Mouse (Mus musculus): ENCODE data around the gene Slc36a4. TPM values are rescaled to one million over a fixed set of nuclear protein-coding genes. Genes with fewer than 3 reads are reported as not detected.

Slc36a4 gene
- polyA plus RNA-seq, 1 experiment from 2014 or later: 21.7 TPM

GRCm38 (mm10) chr9:15693847-15694246 is 15.7 kb upstream of the Slc36a4 start:
- Histone ChIP-seq H3K4me2 (ENCODE audit: low read depth) (no peak overlapping the region), H3K9ac (ENCODE audit: low read length) (no peak overlapping the region), H3K4me3 (ENCODE audit: low read depth, low read length) (no peak overlapping the region), H3K27me3 (ENCODE audit: control insufficient read depth, insufficient read depth, low read length) (no peaks in the 10 kb centered on the region), H3K27ac (ENCODE audit: low read depth, low read length) (no peak overlapping the region), H3K4me1 (ENCODE audit: control insufficient read depth, insufficient read depth, low read length) (no peaks in the 10 kb centered on the region), H3K36me3 (ENCODE audit: control insufficient read depth, insufficient read depth, low read length) (no peaks in the 10 kb centered on the region), H3K9me3 (ENCODE audit: control insufficient read depth, low read length) (no peaks in the 10 kb centered on the region)
- ATAC-seq (ENCODE audit: insufficient read depth, low FRiP score, low TSS enrichment): no peak
- DNase-seq (ENCODE audit: low spot score): no peak
- WGBS: 64% methylated on average over 4 of the region's 4 CpGs

DNA sequence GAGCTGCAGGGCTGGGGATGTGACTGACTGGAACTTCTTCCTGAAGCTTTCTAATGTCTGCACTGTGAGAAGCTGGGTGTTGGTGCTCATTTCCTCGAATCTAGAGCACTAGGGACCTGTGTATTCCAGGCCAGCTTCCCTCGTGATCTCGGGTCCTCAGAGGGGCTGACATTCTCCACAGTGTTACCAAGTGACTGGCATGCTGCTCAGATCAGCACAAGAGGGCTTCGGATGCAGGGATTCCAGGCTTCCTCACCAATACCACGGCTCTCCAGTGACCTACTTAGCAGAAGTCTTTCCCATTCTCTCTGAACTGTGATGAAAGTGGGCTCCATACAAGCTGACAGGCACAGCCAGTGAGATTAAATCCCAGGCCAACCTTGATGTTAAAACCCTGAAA is 14.5 kb upstream of the Slc36a4 start:
- WGBS: 50% methylated on average over 5 of the region's 5 CpGs
- Histone ChIP-seq H3K4me2 (ENCODE audit: low read depth) (no peak overlapping the region), H3K27me3 (ENCODE audit: control insufficient read depth, insufficient read depth, low read length) (no peaks in the 10 kb centered on the region), H3K36me3 (ENCODE audit: control insufficient read depth, insufficient read depth, low read length) (no peaks in the 10 kb centered on the region), H3K4me3 (ENCODE audit: low read depth, low read length) (no peak overlapping the region), H3K9me3 (ENCODE audit: control insufficient read depth, low read length) (no peaks in the 10 kb centered on the region), H3K27ac (ENCODE audit: low read depth, low read length) (no peak overlapping the region), H3K9ac (ENCODE audit: low read length) (no peak overlapping the region), H3K4me1 (ENCODE audit: control insufficient read depth, insufficient read depth, low read length) (no peaks in the 10 kb centered on the region)
- DNase-seq (ENCODE audit: low spot score) (no peak), ATAC-seq (ENCODE audit: insufficient read depth, low FRiP score, low TSS enrichment) (no peak)

DNA sequence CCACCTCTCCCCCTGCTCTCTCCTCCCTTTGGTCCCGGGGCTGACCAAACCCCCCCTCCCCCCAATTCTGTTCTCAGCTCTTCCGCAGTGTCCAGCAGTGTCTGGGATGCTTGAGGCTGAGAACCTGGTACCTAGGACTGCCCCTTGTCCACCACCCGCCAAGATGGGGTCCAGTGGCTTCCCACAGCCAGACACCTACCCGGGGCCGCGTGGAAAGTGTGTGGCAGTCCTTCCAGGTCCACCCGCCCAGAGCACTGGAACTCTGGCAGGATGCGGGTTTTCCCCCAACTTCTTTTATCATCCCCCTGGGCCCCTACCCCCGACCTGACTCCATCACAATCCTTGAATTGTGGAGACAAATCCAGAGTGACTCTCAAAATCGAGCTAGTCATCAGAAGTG is 3.8 kb upstream of the Slc36a4 start:
- Histone ChIP-seq H3K36me3 (ENCODE audit: control insufficient read depth, insufficient read depth, low read length) (no peaks in the 10 kb centered on the region), H3K4me3 (ENCODE audit: low read depth, low read length) (no peak overlapping the region), H3K4me2 (ENCODE audit: low read depth) (no peak overlapping the region), H3K27me3 (ENCODE audit: control insufficient read depth, insufficient read depth, low read length) (no peaks in the 10 kb centered on the region), H3K27ac (ENCODE audit: low read depth, low read length) (no peak overlapping the region), H3K4me1 (ENCODE audit: control insufficient read depth, insufficient read depth, low read length) (no peaks in the 10 kb centered on the region), H3K9ac (ENCODE audit: low read length) (no peak overlapping the region), H3K9me3 (ENCODE audit: control insufficient read depth, low read length) (no peaks in the 10 kb centered on the region)
- DNase-seq (ENCODE audit: low spot score) (no peak), ATAC-seq (ENCODE audit: insufficient read depth, low FRiP score, low TSS enrichment) (no peak)
- 79% methylated on average over 10 of the region's 10 CpGs for WGBS

DNA sequence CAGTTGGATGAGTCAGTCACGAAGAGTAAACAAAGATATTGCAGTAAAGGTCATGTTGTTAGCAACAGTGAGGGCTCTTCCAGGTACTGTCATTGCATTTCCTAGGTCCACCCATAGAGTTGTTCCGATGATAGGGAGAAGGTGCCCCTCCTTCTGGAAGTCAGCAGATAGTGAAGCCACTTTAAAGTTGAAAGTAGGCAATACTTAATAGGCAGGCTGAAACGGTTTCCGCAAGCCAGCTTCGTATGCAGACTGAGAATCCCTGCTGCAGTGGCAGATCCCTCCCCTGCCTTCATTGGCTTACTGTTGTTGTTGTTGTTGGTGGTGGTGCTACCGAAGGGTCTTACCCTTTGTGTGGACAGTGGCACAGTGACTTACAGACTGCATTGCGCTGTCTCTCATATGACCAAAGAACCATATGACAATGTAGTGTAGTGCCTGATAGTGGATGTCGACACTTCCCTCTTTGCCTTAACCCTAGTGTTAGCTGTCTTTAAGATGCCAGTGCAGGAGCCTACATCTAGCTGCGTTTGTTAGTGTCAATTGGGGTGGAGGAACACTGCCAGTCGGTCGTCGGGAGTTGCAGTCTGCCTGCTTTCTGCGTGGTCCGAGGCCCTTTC is 449 bp upstream of the Slc36a4 start:
- no peaks in the 10 kb centered on the region for H3K9me3 ChIP-seq (ENCODE audit: control insufficient read depth, low read length)
- no peaks in the 10 kb centered on the region for H3K27me3 ChIP-seq (ENCODE audit: control insufficient read depth, insufficient read depth, low read length)
- ATAC-seq (ENCODE audit: insufficient read depth, low FRiP score, low TSS enrichment) (peak; percentile 54), DNase-seq (ENCODE audit: low spot score) (no peak)
- H3K4me3 ChIP-seq (ENCODE audit: low read depth, low read length): peak overlapping the region; percentile 74
- peak overlapping the region; percentile 54 for H3K4me2 ChIP-seq (ENCODE audit: low read depth)
- no peaks in the 10 kb centered on the region for H3K36me3 ChIP-seq (ENCODE audit: control insufficient read depth, insufficient read depth, low read length)
- no peaks in the 10 kb centered on the region for H3K4me1 ChIP-seq (ENCODE audit: control insufficient read depth, insufficient read depth, low read length)
- WGBS: 18% methylated on average over 14 of the region's 14 CpGs
- H3K27ac ChIP-seq (ENCODE audit: low read depth, low read length): peak overlapping the region; percentile 57; the same call in 1 of the 2 replicates
- H3K9ac ChIP-seq (ENCODE audit: low read length): peak overlapping the region; percentile 84

- Histone ChIP-seq H3K4me3 (ENCODE audit: low read depth, low read length) (no peak overlapping the region), H3K9me3 (ENCODE audit: control insufficient read depth, low read length) (no peaks in the 10 kb centered on the region), H3K4me1 (ENCODE audit: control insufficient read depth, insufficient read depth, low read length) (no peaks in the 10 kb centered on the region), H3K4me2 (ENCODE audit: low read depth) (peak overlapping the region; percentile 54), H3K27me3 (ENCODE audit: control insufficient read depth, insufficient read depth, low read length) (no peaks in the 10 kb centered on the region), H3K9ac (ENCODE audit: low read length) (no peak overlapping the region), H3K27ac (ENCODE audit: low read depth, low read length) (no peak overlapping the region), H3K36me3 (ENCODE audit: control insufficient read depth, insufficient read depth, low read length) (no peaks in the 10 kb centered on the region)
- DNase-seq (ENCODE audit: low spot score) (no peak), ATAC-seq (ENCODE audit: insufficient read depth, low FRiP score, low TSS enrichment) (no peak)
- 84% methylated on average over 13 of the region's 13 CpGs for WGBS
Observed at GRCm38 (mm10) chr9:15710821-15711565, 1.5 kb downstream of the Slc36a4 start.

DNA sequence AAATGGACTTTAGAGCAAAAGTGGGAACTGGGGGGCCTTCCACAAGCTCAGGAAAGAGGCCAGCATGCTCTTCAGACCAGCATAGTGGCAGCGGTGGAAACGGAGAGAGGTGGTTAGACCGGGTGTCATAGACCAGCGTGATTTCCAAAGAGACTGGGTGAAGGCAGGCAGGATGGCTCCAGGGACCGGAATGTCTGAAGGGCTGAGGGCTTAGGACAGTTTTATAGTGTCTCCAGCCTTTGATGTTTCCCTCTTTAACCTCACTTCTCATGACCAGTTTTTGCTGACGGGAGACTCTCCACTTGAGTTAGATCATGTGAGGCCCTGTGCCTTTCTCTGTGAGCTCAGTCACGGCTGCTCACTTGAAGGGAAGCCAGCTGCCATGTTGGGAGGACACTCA is 2.1 kb downstream of the Slc36a4 start:
- Histone ChIP-seq H3K9me3 (ENCODE audit: control insufficient read depth, low read length) (no peaks in the 10 kb centered on the region), H3K4me3 (ENCODE audit: low read depth, low read length) (no peak overlapping the region), H3K4me1 (ENCODE audit: control insufficient read depth, insufficient read depth, low read length) (no peaks in the 10 kb centered on the region), H3K9ac (ENCODE audit: low read length) (no peak overlapping the region), H3K27ac (ENCODE audit: low read depth, low read length) (no peak overlapping the region), H3K4me2 (ENCODE audit: low read depth) (no peak overlapping the region), H3K36me3 (ENCODE audit: control insufficient read depth, insufficient read depth, low read length) (no peaks in the 10 kb centered on the region), H3K27me3 (ENCODE audit: control insufficient read depth, insufficient read depth, low read length) (no peaks in the 10 kb centered on the region)
- DNase-seq (ENCODE audit: low spot score) (no peak), ATAC-seq (ENCODE audit: insufficient read depth, low FRiP score, low TSS enrichment) (no peak)
- 83% methylated on average over 7 of the region's 7 CpGs for WGBS

GRCm38 (mm10) chr9:15714792-15715191 is 5.3 kb downstream of the Slc36a4 start:
- Histone ChIP-seq H3K27me3 (ENCODE audit: control insufficient read depth, insufficient read depth, low read length) (no peaks in the 10 kb centered on the region), H3K9me3 (ENCODE audit: control insufficient read depth, low read length) (no peaks in the 10 kb centered on the region), H3K4me2 (ENCODE audit: low read depth) (no peak overlapping the region), H3K27ac (ENCODE audit: low read depth, low read length) (no peak overlapping the region), H3K36me3 (ENCODE audit: control insufficient read depth, insufficient read depth, low read length) (no peaks in the 10 kb centered on the region), H3K9ac (ENCODE audit: low read length) (no peak overlapping the region), H3K4me3 (ENCODE audit: low read depth, low read length) (no peak overlapping the region), H3K4me1 (ENCODE audit: control insufficient read depth, insufficient read depth, low read length) (no peaks in the 10 kb centered on the region)
- DNase-seq (ENCODE audit: low spot score): no peak
- 83% methylated on average over 4 of the region's 4 CpGs for WGBS
- ATAC-seq (ENCODE audit: insufficient read depth, low FRiP score, low TSS enrichment): no peak

- no peaks in the 10 kb centered on the region for H3K36me3 ChIP-seq (ENCODE audit: control insufficient read depth, insufficient read depth, low read length)
- H3K27me3 ChIP-seq (ENCODE audit: control insufficient read depth, insufficient read depth, low read length): no peaks in the 10 kb centered on the region
- ATAC-seq (ENCODE audit: insufficient read depth, low FRiP score, low TSS enrichment): no peak
- H3K27ac ChIP-seq (ENCODE audit: low read depth, low read length): no peak overlapping the region
- no peak overlapping the region for H3K9ac ChIP-seq (ENCODE audit: low read length)
- 87% methylated on average over 11 of the region's 11 CpGs for WGBS
- H3K4me2 ChIP-seq (ENCODE audit: low read depth): no peak overlapping the region
- no peak overlapping the region for H3K4me3 ChIP-seq (ENCODE audit: low read depth, low read length)
- DNase-seq (ENCODE audit: low spot score): no peak
- H3K9me3 ChIP-seq (ENCODE audit: control insufficient read depth, low read length): no peaks in the 10 kb centered on the region
- no peaks in the 10 kb centered on the region for H3K4me1 ChIP-seq (ENCODE audit: control insufficient read depth, insufficient read depth, low read length)
Observed at GRCm38 (mm10) chr9:15715193-15715989, 5.9 kb downstream of the Slc36a4 start.

Measured in neural tube, embryonic 11.5 days (tissue).